Mouse (Mus musculus) CD4-positive, CD25-positive, alpha-beta regulatory T cell, adult 2 months (primary cell): Measurements from ENCODE around the gene Vcan.
"Not testable (repeated sequence)": the region's sequence is repeated elsewhere in the genome, so short reads cannot be mapped to it uniquely, and the experiment has no call there.

ENCODE experiments used
- DNase-seq: peaks from one replicate; pipeline ENCODE4 v3.0.0-alpha.2; 2012; ENCODE audit warnings: low read depth, low spot score

The Vcan gene

GRCm38 (mm10) chr13:89741766-89742685 is at the start of gene Vcan:
Gene Vcan, minus strand, starts transcription at chr13:89742509.
- peak; percentile 26 for DNase-seq

GRCm38 (mm10) chr13:89791475-89791874 is 49.2 kb upstream of the Vcan start:
- DNase-seq, result no peak

GRCm38 (mm10) chr13:89782886-89783285 is 40.6 kb upstream of the Vcan start:
- no peak for DNase-seq

- DNase-seq, result no peak
Observed at GRCm38 (mm10) chr13:89780276-89780675, 38.0 kb upstream of the Vcan start.

- peak; percentile 56 for DNase-seq
Observed at GRCm38 (mm10) chr13:89779208-89779911, 37.1 kb upstream of the Vcan start.

GRCm38 (mm10) chr13:89777764-89778163 is 35.5 kb upstream of the Vcan start:
- DNase-seq, result no peak

- no peak for DNase-seq
Observed at GRCm38 (mm10) chr13:89777146-89777545, 34.8 kb upstream of the Vcan start.

- DNase-seq, result no peak
Observed at GRCm38 (mm10) chr13:89766551-89766950, 24.2 kb upstream of the Vcan start.

GRCm38 (mm10) chr13:89765966-89766365 is 23.7 kb upstream of the Vcan start:
- DNase-seq, result peak; percentile 3

- no peak for DNase-seq
Observed at GRCm38 (mm10) chr13:89762339-89762738, 20.0 kb upstream of the Vcan start.

GRCm38 (mm10) chr13:89756347-89756746 is 14.0 kb upstream of the Vcan start:
- DNase-seq, result no peak

GRCm38 (mm10) chr13:89750562-89750961 is 8.3 kb upstream of the Vcan start:
- DNase-seq, result not testable (repeated sequence)

GRCm38 (mm10) chr13:89743201-89743600 is 892 bp upstream of the Vcan start:
- no peak for DNase-seq

- no peak for DNase-seq
Observed at GRCm38 (mm10) chr13:89742686-89743200, 434 bp upstream of the Vcan start.

- peak; percentile 4 for DNase-seq
Observed at GRCm38 (mm10) chr13:89741116-89741551, 1.2 kb downstream of the Vcan start.

- peak; percentile 57 for DNase-seq
Observed at GRCm38 (mm10) chr13:89740243-89741115, 1.8 kb downstream of the Vcan start.

GRCm38 (mm10) chr13:89739696-89740242 is 2.5 kb downstream of the Vcan start:
- no peak for DNase-seq

- peak; percentile 58 for DNase-seq
Observed at GRCm38 (mm10) chr13:89738776-89739695, 3.3 kb downstream of the Vcan start.

GRCm38 (mm10) chr13:89738275-89738674 is 4.0 kb downstream of the Vcan start:
- DNase-seq, result no peak

GRCm38 (mm10) chr13:89735111-89735510 is 7.2 kb downstream of the Vcan start:
- no peak for DNase-seq
